Mouse (Mus musculus): ENCODE results near the gene Olfr631.

- no peak for TF ChIP-seq CTCF (IDR thresholded peaks at IDR 0.05; ENCODE audit: extremely low read depth, insufficient read depth, insufficient read length, insufficient replicate concordance)
- TF ChIP-seq POLR2A (IDR thresholded peaks at IDR 0.05; ENCODE audit: low read depth, low read length), result no peak
Measured at GRCm38 (mm10) chr7:103903187-103903586, 25.4 kb upstream of the Olfr631 start, which contains the start of gene Olfr65.

Data from spleen, adult 2 months (tissue).